Mouse (Mus musculus) kidney, postnatal 36 days (tissue): Measurements from ENCODE around the gene Fermt3.
"Not testable (repeated sequence)": the region's sequence is repeated elsewhere in the genome, so short reads cannot be mapped to it uniquely, and the experiment has no call there.

Experiments
- DNase-seq, 2 experiments: peaks; one replicate each; pipeline ENCODE4 v3.0.0; 2021 to 2022; ENCODE audit warnings: mixed read lengths in 2 of 2

Gene Fermt3

GRCm38 (mm10) chr19:7019191-7019590 lies at the start of gene Fermt3:
Gene Fermt3 (minus strand): TSS chr19:7019469.
- DNase-seq: peak; percentile 23 to 45

GRCm38 (mm10) chr19:7068136-7068535 lies 48.9 kb upstream of the Fermt3 start:
- peak; percentile 71 to 93 for DNase-seq

- no peak for DNase-seq
These were observed 48.2 kb upstream of the Fermt3 start for GRCm38 (mm10) chr19:7067344-7068050.

GRCm38 (mm10) chr19:7066828-7067342 lies 47.6 kb upstream of the Fermt3 start:
- no peak for DNase-seq

GRCm38 (mm10) chr19:7066034-7066827 lies 47.0 kb upstream of the Fermt3 start:
- peak; percentile 82 to 83 for DNase-seq

- DNase-seq: peak; percentile 81 to 94
These were observed 45.3 kb upstream of the Fermt3 start for GRCm38 (mm10) chr19:7064571-7064970.

GRCm38 (mm10) chr19:7062916-7063315 lies 43.6 kb upstream of the Fermt3 start:
- no peak for DNase-seq

GRCm38 (mm10) chr19:7062110-7062509 lies 42.8 kb upstream of the Fermt3 start:
- no peak for DNase-seq

GRCm38 (mm10) chr19:7058541-7058940 lies 39.3 kb upstream of the Fermt3 start:
- DNase-seq: no peak

GRCm38 (mm10) chr19:7057722-7058207 lies 38.5 kb upstream of the Fermt3 start:
- DNase-seq: peak; percentile 93

- peak; percentile 71 to 87 for DNase-seq
These were observed 38.0 kb upstream of the Fermt3 start for GRCm38 (mm10) chr19:7057126-7057721.

GRCm38 (mm10) chr19:7056248-7057087 lies 37.2 kb upstream of the Fermt3 start, which contains the start of gene Macrod1:
Gene Macrod1 (plus strand): TSS chr19:7056810.
- peak; percentile 88 to 92 for DNase-seq

GRCm38 (mm10) chr19:7055173-7055572 lies 35.9 kb upstream of the Fermt3 start:
- DNase-seq: no peak

GRCm38 (mm10) chr19:7054772-7055171 lies 35.5 kb upstream of the Fermt3 start:
- peak in 1 of 2 experiments; percentile 67 for DNase-seq

GRCm38 (mm10) chr19:7053382-7053781 lies 34.1 kb upstream of the Fermt3 start:
- not testable (repeated sequence) for DNase-seq

- no peak for DNase-seq
These were observed 25.4 kb upstream of the Fermt3 start for GRCm38 (mm10) chr19:7044706-7045105.

GRCm38 (mm10) chr19:7044279-7044678 lies 25.0 kb upstream of the Fermt3 start:
- DNase-seq: no peak

- DNase-seq: no peak
These were observed 21.9 kb upstream of the Fermt3 start for GRCm38 (mm10) chr19:7041171-7041570.

GRCm38 (mm10) chr19:7040637-7041130 lies 21.4 kb upstream of the Fermt3 start:
- no peak for DNase-seq

- peak; percentile 99 to 100 for DNase-seq
These were observed 20.8 kb upstream of the Fermt3 start, which contains the start of gene Stip1 for GRCm38 (mm10) chr19:7039841-7040636. Gene Stip1 (minus strand): TSS chr19:7039967.
